In genomic region chr4:102759095-102759890, GRCm38 (mm10) we compare ENCODE assay signal across 8 mouse cellular contexts. TPM values are rescaled to one million over a fixed set of nuclear protein-coding genes. Genes with fewer than 3 reads are reported as not detected.
A peak's percentile ranks its signal among the peaks of the same experiment; 100 is the strongest.
DNase-seq lines count a peak whose midpoint lies in the region; ATAC-seq and TF ChIP-seq lines count a peak whose summit lies in the region.

No protein-coding gene starts in this region.

- no peaks in the 10 kb centered on the region for H3K9me3 ChIP-seq in forebrain, embryonic 15.5 days
- no peaks in the 10 kb centered on the region for H3K9me3 ChIP-seq in lung, embryonic 14.5 days (ENCODE audit: low read depth, low read length)

- peaks cover 29% of the 10 kb centered on the region for H3K4me1 ChIP-seq in forebrain, embryonic 15.5 days
- no peaks in the 10 kb centered on the region for H3K4me1 ChIP-seq in lung, embryonic 14.5 days (ENCODE audit: insufficient read depth)

- no peak for TF ChIP-seq CTCF in lung, embryonic 14.5 days (IDR thresholded peaks at IDR 0.05; ENCODE audit: low read depth)

- ATAC-seq in forebrain, embryonic 15.5 days (replicated peaks): peak; percentile 58
- ATAC-seq in hematopoietic stem cell, adult 5-6 weeks (replicated peaks in 1 of 2; ENCODE audit: insufficient read depth in 1 of 2, low FRiP score in 2 of 2, low TSS enrichment in 1 of 2, low read depth in 1 of 2, poor library complexity in 2 of 2, severe bottlenecking in 2 of 2): peak; percentile 40 to 50
- peak; percentile 57 for ATAC-seq in lung, embryonic 14.5 days (ENCODE audit: insufficient read depth)

- peak; percentile 74 for DNase-seq in MN1 (ENCODE audit: low spot score)
- peak; percentile 81 for DNase-seq in cerebellum, adult 11-12 months
- DNase-seq in layer of hippocampus, postnatal 10 days (ENCODE audit: low spot score in 2 of 2): peak; percentile 60 to 69
- peak; percentile 73 for DNase-seq in lung, embryonic 14.5 days
- DNase-seq in retina, embryonic 14.5 days (ENCODE audit: low spot score): peak; percentile 92
- DNase-seq in natural killer cell, adult 2 months (ENCODE audit: low spot score in 2 of 2): no peak

- H3K27me3 ChIP-seq in forebrain, embryonic 15.5 days: no peaks in the 10 kb centered on the region
- H3K27me3 ChIP-seq in lung, embryonic 14.5 days (ENCODE audit: insufficient read depth, low read length): no peaks in the 10 kb centered on the region

- H3K4me2 ChIP-seq in forebrain, embryonic 15.5 days (replicated peaks): peak overlapping the region; percentile 91
- H3K4me2 ChIP-seq in lung, embryonic 14.5 days: peak overlapping the region; percentile 95

- H3K27ac ChIP-seq in forebrain, embryonic 15.5 days (replicated peaks): peak overlapping the region; percentile 99
- H3K27ac ChIP-seq in lung, embryonic 14.5 days (ENCODE audit: low read depth): peak overlapping the region; percentile 58; the same call in 1 of the 2 replicates

- under 1% methylated on average over 41 of the region's 41 CpGs for WGBS in forebrain, embryonic 15.5 days
- WGBS in lung, embryonic 14.5 days: under 1% methylated on average over 41 of the region's 41 CpGs

- H3K4me3 ChIP-seq in forebrain, embryonic 15.5 days: peak overlapping the region; percentile 69
- H3K4me3 ChIP-seq in lung, embryonic 14.5 days (ENCODE audit: low read depth, low read length): peak overlapping the region; percentile 51

- no peaks in the 10 kb centered on the region for H3K36me3 ChIP-seq in forebrain, embryonic 15.5 days
- H3K36me3 ChIP-seq in lung, embryonic 14.5 days (ENCODE audit: insufficient read depth): no peaks in the 10 kb centered on the region

- peak overlapping the region; percentile 96 for H3K9ac ChIP-seq in forebrain, embryonic 15.5 days (replicated peaks)
- peak overlapping the region; percentile 62 for H3K9ac ChIP-seq in lung, embryonic 14.5 days

RNA-seq across cellular contexts. Expression of gene Sgip1, which starts 18.2 kb away (rescaled TPM):
- polyA plus RNA-seq in forebrain, embryonic 15.5 days (2015; fragmentation: Nextera tagmentation; extraction: Ambion mirVana): 52.7 and 57.3 TPM in 2 replicates
- 1.4 and 3.2 TPM in 2 replicates for total RNA-seq in hematopoietic stem cell, adult 5-6 weeks (2017)
- total RNA-seq in layer of hippocampus, postnatal 10 days (2021): 100 to 1,000 TPM; 235 to 256 TPM
- polyA plus RNA-seq in lung, embryonic 14.5 days (2014; fragmentation: Nextera tagmentation; extraction: Ambion mirVana): 6.3 and 6.9 TPM in 2 replicates

Comparison
In these comparisons a context has a peak if more than half of its experiments do, and no peak if none do; other contexts are left out.
1. DNase-seq: peak in MN1 (single experiment), cerebellum, adult 11-12 months (single experiment), layer of hippocampus, postnatal 10 days (2 of 2), lung, embryonic 14.5 days (single experiment) and retina, embryonic 14.5 days (single experiment); none in natural killer cell, adult 2 months (0 of 2).
2. RNA of gene Sgip1, which starts 18.2 kb away (total RNA-seq): 235 to 256 TPM in layer of hippocampus, postnatal 10 days; 1.4 to 3.2 TPM in hematopoietic stem cell, adult 5-6 weeks; every median in the first group is over 10 times any median in the second.
3. Peak in every context shown above with its lines, with median percentiles within 50 percentile points of each other: ATAC-seq.